Mouse (Mus musculus) lung, embryonic 16.5 days (tissue): ENCODE measurements around the gene Npw. TPM values are rescaled to one million over a fixed set of nuclear protein-coding genes. Genes with fewer than 3 reads are reported as not detected.
"Not testable (repeated sequence)": the region's sequence is repeated elsewhere in the genome, so short reads cannot be mapped to it uniquely, and the experiment has no call there.

Source experiments
- ATAC-seq: fragments of 200-750 bp; cut with Nextera tagmentation; 2 replicates; pipeline ENCODE4 v1.8.0; 2017; ENCODE audit warnings: low read depth, mild to moderate bottlenecking, moderate library complexity
- H3K27ac ChIP-seq: fragments of 300-500 bp; sonication (generic); 2 replicates; pipeline ENCODE4 v1.5.1; 2014; ENCODE audit warnings: mild to moderate bottlenecking, control low read depth, low read length
- H3K27me3 ChIP-seq: fragments of 300-500 bp; sonication (generic); 2 replicates; pipeline ENCODE4 v1.6.1; 2014; ENCODE audit warnings: low read depth, low read length, mixed read lengths; ENCODE audit not compliant: control insufficient read depth, insufficient read depth
- H3K36me3 ChIP-seq: fragments of 300-500 bp; sonication (generic); 2 replicates; pipeline ENCODE4 v1.6.1; 2014; ENCODE audit warnings: low read length; ENCODE audit not compliant: control insufficient read depth, insufficient read depth
- H3K4me1 ChIP-seq: fragments of 300-500 bp; sonication (generic); replicated peaks from 2 replicates; pipeline ENCODE4 v1.6.1; 2014; ENCODE audit warnings: low read length, mixed read lengths; ENCODE audit not compliant: control insufficient read depth, insufficient read depth
- H3K4me2 ChIP-seq: fragments of 300-500 bp; sonication (generic); 2 replicates; pipeline ENCODE4 v1.6.1; 2014; ENCODE audit warnings: low read depth, low read length, control low read depth
- H3K4me3 ChIP-seq: fragments of 300-500 bp; sonication (generic); 2 replicates; pipeline ENCODE4 v1.5.1; 2014; ENCODE audit warnings: mild to moderate bottlenecking, low read length, control low read depth
- H3K9ac ChIP-seq: fragments of 300-500 bp; sonication (generic); 2 replicates; pipeline ENCODE4 v1.6.1; 2014; ENCODE audit warnings: low read length, control low read depth
- H3K9me3 ChIP-seq: fragments of 300-500 bp; sonication (generic); 2 replicates; pipeline ENCODE4 v1.6.1; 2016; ENCODE audit warnings: low read length; ENCODE audit not compliant: control insufficient read depth
- WGBS: fragments of 180-500 bp; shearing (Covaris S2); extraction: QIAGEN DNeasy Blood & Tissue Kit; methylation state at CpG from one replicate; pipeline ENCODE4 v1.1.7; 2014; 5-methylcytosine and 5-hydroxymethylcytosine counted together
- polyA plus RNA-seq: library from polyadenylated mRNA; unstranded; fragments of >200 nt; fragmentation: Nextera tagmentation; extraction: Ambion mirVana; gene quantifications from 2 replicates; pipeline ENCODE4 v1.2.1, GENCODE M21; 2015

Gene Npw
- polyA plus RNA-seq, 1 experiment from 2014 or later: 1.1 TPM

DNA sequence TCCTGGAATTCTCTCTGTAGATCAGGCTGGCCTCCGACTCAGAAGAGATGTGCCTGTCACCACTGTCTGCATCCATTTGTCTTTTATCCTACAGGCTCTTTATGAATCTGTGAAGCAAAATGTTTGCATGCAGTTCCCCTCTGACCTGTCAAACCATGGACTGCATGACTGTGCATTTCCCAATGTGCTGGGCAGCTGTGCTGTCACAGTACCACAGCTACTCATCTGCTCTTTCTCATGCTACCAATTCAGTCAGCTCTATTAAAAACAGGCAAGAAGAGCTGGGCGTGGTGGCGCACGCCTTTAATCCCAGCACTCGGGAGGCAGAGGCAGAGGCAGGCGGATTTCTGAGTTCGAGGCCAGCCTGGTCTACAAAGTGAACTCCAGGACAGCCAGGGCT is 8.8 kb upstream of the Npw start:
- H3K9ac ChIP-seq, H3K4me3 ChIP-seq, H3K9me3 ChIP-seq, H3K27ac ChIP-seq, H3K36me3 ChIP-seq, ATAC-seq, H3K27me3 ChIP-seq, H3K4me2 ChIP-seq: not testable (repeated sequence)
- peaks cover 22% of the 10 kb centered on the region for H3K4me1 ChIP-seq
- 55% methylated on average over 7 of the region's 7 CpGs for WGBS

DNA sequence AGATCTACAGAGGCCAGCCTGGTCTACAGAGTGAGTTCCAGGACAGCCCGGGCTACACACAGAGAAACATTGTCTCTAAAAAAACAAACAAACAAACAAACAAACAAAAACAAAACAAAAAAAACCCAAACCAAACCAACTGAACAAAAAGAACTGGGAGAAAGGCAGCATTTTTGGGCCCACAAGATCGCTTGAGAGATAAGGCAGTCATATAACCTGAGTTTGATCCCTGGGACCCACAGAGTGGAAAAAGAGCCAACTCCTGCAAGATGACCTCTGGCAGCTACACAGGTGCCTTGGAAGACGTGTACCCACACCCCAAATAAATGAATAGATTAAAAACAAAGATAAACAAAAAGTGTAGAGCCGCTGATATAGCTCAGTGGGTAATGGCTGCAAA is 3.3 kb downstream of the Npw start:
- 63% methylated on average over 4 of the region's 4 CpGs for WGBS
- ATAC-seq: no peak

DNA sequence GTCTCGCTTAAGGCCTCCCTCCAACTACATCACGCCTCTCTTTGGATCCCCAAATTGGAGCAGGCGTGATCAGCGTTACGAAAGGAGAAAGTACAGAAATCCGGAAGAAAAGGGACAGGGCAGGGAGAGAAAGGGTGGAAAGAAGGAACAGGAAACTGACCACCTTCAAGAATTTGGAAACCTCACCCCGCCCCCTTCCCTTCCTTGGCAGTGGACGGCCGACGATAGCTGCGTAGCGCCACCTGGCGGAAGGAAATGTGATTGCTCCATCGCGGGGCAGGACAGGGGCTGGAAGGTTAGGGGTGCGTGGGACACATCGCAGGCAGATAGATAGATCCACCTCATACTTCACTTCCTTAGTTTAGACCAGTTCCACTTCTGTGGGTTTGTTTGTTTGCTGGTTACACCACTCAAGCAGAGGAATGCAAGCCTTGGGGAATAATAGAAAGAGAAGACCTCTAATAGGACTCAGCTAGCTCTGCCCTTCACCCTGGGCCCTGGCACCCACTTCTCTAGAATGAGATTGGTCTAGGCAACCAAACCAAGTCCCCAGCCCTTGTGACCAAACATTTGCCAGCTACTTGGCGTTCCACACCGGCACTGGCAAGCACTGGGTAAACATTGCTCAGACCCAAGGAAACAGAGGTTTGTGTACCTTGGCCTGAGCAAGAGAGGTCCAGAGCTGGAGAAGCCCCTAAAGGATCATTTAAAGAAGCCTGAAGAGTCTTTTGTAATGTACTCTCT is 4.1 kb downstream of the Npw start:
- no peaks in the 10 kb centered on the region for H3K9me3 ChIP-seq
- peak overlapping the region; percentile 43 for H3K4me3 ChIP-seq
- peak; percentile 63; the same call in 1 of the 2 replicates for ATAC-seq
- H3K36me3 ChIP-seq: no peaks in the 10 kb centered on the region
- H3K4me1 ChIP-seq: peaks cover 22% of the 10 kb centered on the region
- H3K9ac ChIP-seq: peak overlapping the region; percentile 65
- H3K27me3 ChIP-seq: peaks cover 26% of the 10 kb centered on the region
- H3K27ac ChIP-seq: peak overlapping the region; percentile 88
- 2% methylated on average over 19 of the region's 19 CpGs for WGBS
- peak overlapping the region; percentile 83 for H3K4me2 ChIP-seq

More for the DNA sequence above, 3.3 kb downstream of the Npw start:
- Histone ChIP-seq H3K27me3 (peaks cover 33% of the 10 kb centered on the region), H3K9me3 (no peaks in the 10 kb centered on the region), H3K4me3 (no peak overlapping the region), H3K27ac (no peak overlapping the region), H3K4me2 (no peak overlapping the region), H3K4me1 (peaks cover 17% of the 10 kb centered on the region), H3K9ac (no peak overlapping the region), H3K36me3 (no peaks in the 10 kb centered on the region)

DNA sequence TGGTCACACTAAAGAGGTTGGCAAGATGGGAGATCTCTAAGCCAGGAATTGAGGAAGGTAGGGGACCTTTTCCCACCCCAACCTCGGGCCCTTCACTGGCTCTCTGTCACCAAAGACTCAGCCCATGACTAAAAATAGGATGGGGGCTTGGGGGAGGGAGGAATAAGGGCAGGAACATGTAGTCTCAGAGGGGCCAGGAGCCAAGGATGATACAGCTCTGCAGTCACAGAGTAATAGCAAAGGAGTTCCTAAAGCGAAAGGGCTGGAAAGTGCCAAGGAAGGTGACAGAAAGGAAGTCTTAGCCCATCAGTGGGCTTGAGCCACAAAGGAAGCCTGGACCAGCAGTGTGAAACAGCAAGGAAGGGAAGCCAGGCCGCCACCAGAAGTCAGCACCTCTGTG is 6.4 kb downstream of the Npw start:
- Histone ChIP-seq H3K27ac (no peak overlapping the region), H3K4me1 (peaks cover 29% of the 10 kb centered on the region), H3K9ac (no peak overlapping the region), H3K27me3 (peaks cover 4% of the 10 kb centered on the region; the same call in 1 of the 2 replicates), H3K9me3 (no peaks in the 10 kb centered on the region), H3K4me2 (no peak overlapping the region), H3K36me3 (no peaks in the 10 kb centered on the region), H3K4me3 (no peak overlapping the region)
- 58% methylated on average over 3 of the region's 3 CpGs for WGBS
- no peak for ATAC-seq

DNA sequence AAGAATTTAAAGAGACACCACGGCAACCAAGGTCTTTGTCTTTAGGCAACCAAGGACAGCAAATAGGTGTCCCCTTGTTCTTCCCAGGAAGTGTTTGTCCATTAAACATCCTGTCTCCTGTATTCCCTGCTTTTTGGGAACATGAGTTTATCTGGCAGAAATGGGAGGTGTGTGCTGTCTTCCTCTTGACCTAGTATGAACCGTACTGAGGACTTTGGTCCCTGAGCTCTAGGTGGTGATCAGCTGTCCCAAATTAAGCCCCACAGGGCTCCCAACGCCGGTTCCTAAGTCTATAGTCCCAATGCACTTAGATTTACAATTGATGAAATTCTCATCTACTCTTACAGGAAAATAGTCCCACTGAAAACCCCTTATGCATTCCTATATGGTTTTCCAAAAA is 7.5 kb downstream of the Npw start:
- ATAC-seq: no peak
- Histone ChIP-seq H3K27me3 (no peaks in the 10 kb centered on the region), H3K27ac (peak overlapping the region; percentile 15; the same call in 1 of the 2 replicates), H3K36me3 (no peaks in the 10 kb centered on the region), H3K9ac (no peak overlapping the region), H3K4me3 (no peak overlapping the region), H3K4me2 (peak overlapping the region; percentile 83), H3K9me3 (no peaks in the 10 kb centered on the region), H3K4me1 (peaks cover 29% of the 10 kb centered on the region)
- WGBS: 69% methylated on average over 4 of the region's 4 CpGs

DNA sequence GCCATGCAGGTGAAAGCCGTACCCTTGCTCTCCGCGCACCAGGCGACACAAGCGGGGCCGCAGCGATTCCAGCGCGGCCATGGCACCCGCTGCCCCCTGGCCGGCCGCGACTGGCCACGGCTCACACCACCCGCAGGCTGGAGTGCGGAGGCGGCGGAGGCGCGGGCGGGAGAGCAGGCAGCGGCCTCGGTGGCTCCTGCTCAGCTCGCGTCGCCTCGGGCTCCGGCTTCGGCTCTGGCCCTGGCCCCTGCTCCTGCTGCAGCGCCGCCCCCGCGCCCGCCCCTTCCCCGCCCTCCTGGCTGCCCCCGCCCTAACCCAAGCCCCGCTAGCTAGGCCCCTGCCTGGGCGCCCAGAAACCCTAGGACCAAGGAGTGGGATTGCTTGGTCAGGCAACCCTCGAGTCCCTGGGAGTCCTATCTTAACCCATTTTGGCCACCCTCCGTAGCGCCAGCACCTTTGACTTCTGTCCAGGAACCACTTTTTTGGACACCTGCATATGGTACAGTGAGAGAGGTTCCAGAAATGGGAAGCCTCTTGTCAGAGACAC is 8.1 kb downstream of the Npw start, which contains the start of gene Slc9a3r2:
Gene Slc9a3r2, minus strand, starts transcription at position 258 of the 547 bp plus-strand sequence.
- under 1% methylated on average over 25 of the region's 41 CpGs for WGBS
- peak; percentile 83 for ATAC-seq
- H3K36me3 ChIP-seq: no peaks in the 10 kb centered on the region
- H3K9me3 ChIP-seq: no peaks in the 10 kb centered on the region
- H3K4me2 ChIP-seq: peak within 1 kb of the TSS; percentile 83
- peaks cover 33% of the 10 kb centered on the region for H3K4me1 ChIP-seq
- H3K27ac ChIP-seq: peak within 1 kb of the TSS; percentile 67
- H3K27me3 ChIP-seq: no peaks in the 10 kb centered on the region
- peak within 1 kb of the TSS; percentile 93 for H3K9ac ChIP-seq
- peak within 1 kb of the TSS; percentile 86 for H3K4me3 ChIP-seq

DNA sequence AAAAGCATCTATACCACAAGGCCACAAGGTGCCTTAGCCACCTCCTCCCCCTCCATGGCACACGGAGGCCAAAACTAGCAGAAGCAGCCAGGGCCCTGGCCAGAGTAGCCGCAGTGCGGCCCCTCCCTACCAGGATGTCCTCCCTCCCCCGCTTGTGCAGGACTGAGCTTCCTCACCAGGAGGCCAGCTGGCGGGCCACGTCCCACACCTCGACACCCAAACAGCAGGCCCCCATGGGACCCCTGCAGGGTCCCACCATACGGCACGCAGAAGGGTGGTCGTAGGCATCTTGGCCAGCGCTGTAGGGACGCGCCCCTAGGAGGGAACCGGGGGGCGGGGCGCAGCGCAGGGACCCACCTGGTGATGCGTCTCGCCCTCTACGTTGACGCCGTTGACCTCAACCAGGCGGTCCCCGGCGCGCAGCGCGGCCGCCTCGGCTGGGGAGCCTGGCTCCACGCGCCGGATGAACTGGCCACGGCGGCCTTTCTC is 8.6 kb downstream of the Npw start:
- peak overlapping the region; percentile 86 for H3K4me3 ChIP-seq
- peak overlapping the region; percentile 67 for H3K27ac ChIP-seq
- ATAC-seq: peak; percentile 24; the same call in 1 of the 2 replicates
- peak overlapping the region; percentile 93 for H3K9ac ChIP-seq
- no peaks in the 10 kb centered on the region for H3K36me3 ChIP-seq
- H3K9me3 ChIP-seq: no peaks in the 10 kb centered on the region
- no peaks in the 10 kb centered on the region for H3K27me3 ChIP-seq
- H3K4me1 ChIP-seq: peaks cover 38% of the 10 kb centered on the region
- under 1% methylated on average over 35 of the region's 35 CpGs for WGBS
- peak overlapping the region; percentile 83 for H3K4me2 ChIP-seq

DNA sequence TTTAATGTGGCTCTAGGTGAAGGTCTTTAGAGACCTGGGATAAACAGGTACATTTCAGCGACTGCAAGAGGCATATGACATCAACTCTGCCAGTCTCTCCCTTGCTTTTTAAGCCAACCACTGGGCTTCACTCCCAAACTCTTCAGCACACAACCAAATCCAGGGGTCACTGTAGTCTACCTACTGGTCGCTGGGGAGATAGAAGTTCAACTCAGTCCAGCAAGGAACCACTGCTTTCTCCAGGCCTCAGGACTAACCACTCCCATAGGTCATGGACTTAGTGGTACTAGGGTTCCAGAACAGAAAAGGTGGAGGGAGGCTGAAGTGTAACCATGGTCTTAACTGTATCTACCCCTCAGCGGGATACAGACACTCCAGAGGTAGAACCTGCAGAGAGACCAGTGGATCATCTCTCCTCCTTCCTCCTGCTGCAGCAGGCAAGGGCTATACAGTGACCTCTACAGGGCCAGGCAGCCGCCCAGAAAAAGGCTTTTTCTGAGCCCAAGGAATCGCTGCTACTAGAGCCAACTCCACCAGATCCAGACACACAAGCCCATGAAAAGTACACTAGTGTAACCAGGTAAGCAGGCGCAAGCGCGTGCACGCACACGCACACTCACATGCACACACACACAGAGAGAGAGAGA is 9.4 kb downstream of the Npw start:
- Histone ChIP-seq H3K27me3 (no peaks in the 10 kb centered on the region), H3K36me3 (no peaks in the 10 kb centered on the region), H3K4me3 (peak overlapping the region; percentile 86), H3K9me3 (no peaks in the 10 kb centered on the region), H3K9ac (peak overlapping the region; percentile 93), H3K27ac (peak overlapping the region; percentile 67; the same call in 1 of the 2 replicates), H3K4me2 (peak overlapping the region; percentile 83), H3K4me1 (peaks cover 45% of the 10 kb centered on the region)
- ATAC-seq: no peak
- WGBS: 65% methylated on average over 10 of the region's 10 CpGs

DNA sequence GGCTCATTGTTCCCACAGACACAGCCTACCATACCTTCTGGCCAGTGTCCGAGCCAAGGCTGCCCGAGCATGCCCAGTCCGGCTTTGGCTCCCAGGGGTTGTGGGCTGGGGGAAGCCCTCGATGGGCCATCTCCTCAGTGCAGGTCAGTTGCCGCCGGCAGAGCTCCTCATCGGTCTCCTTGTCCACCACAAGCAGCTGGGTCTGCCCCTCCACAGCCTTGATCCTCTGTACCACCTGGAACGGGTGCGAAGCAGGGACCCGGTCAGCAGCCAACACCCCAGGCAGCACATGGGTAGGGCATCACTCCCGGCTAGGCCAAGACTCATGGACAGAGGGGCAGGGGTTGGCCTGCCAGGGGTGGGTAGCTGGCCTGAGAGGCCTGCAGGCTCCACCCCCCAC is 10.8 kb downstream of the Npw start:
- WGBS: 69% methylated on average over 11 of the region's 11 CpGs
- H3K27ac ChIP-seq: peak overlapping the region; percentile 65
- H3K9ac ChIP-seq: peak overlapping the region; percentile 52
- peak overlapping the region; percentile 18; the same call in 1 of the 2 replicates for H3K4me3 ChIP-seq
- H3K9me3 ChIP-seq: no peaks in the 10 kb centered on the region
- no peak for ATAC-seq
- H3K4me1 ChIP-seq: peaks cover 47% of the 10 kb centered on the region
- H3K4me2 ChIP-seq: peak overlapping the region; percentile 41
- H3K27me3 ChIP-seq: no peaks in the 10 kb centered on the region
- no peaks in the 10 kb centered on the region for H3K36me3 ChIP-seq
